Mouse (Mus musculus) small intestine, adult 2 months (tissue): Measurements from ENCODE around the gene Fbxo36. TPM values are rescaled to one million over a fixed set of nuclear protein-coding genes. Genes with fewer than 3 reads are reported as not detected.

Experiments used
- H3K27ac ChIP-seq: fragments of 200-500 bp; 2 replicates; pipeline ENCODE4 v1.5.1; 2012; ENCODE audit warnings: low read depth, low read length, control low read depth, inconsistent platforms; ENCODE audit not compliant: insufficient read depth
- H3K27me3 ChIP-seq: fragments of 200-500 bp; 2 replicates; pipeline ENCODE4 v1.6.1; 2012; ENCODE audit warnings: mild to moderate bottlenecking, moderate library complexity, low read length, inconsistent platforms; ENCODE audit not compliant: control insufficient read depth, insufficient read depth
- H3K36me3 ChIP-seq: fragments of 200-500 bp; 2 replicates; pipeline ENCODE4 v1.6.1; 2012; ENCODE audit warnings: mild to moderate bottlenecking, low read length, control low read depth, inconsistent platforms; ENCODE audit not compliant: control insufficient read depth, insufficient read depth
- H3K4me1 ChIP-seq: fragments of 200-500 bp; 2 replicates; pipeline ENCODE4 v1.6.1; 2012; ENCODE audit warnings: low read length, inconsistent platforms, mixed read lengths; ENCODE audit not compliant: control insufficient read depth, insufficient read depth, insufficient read length
- H3K4me3 ChIP-seq: fragments of 200-500 bp; 2 replicates; pipeline ENCODE4 v1.5.1; 2012; ENCODE audit warnings: low read depth, mild to moderate bottlenecking, control low read depth, inconsistent platforms, low read length, moderate library complexity
- CTCF ChIP-seq: fragments of 200-500 bp; IDR thresholded peaks from 2 replicates; pipeline ENCODE4 v1.5.1; 2012; ENCODE audit warnings: low read depth, mild to moderate bottlenecking, control low read depth, inconsistent platforms, low read length, moderate library complexity, mixed read lengths; ENCODE audit not compliant: insufficient replicate concordance, insufficient read length; ENCODE audit errors: extremely low read depth
- POLR2A ChIP-seq: fragments of 200-500 bp; IDR thresholded peaks from 2 replicates; pipeline ENCODE4 v1.6.1; 2012; ENCODE audit warnings: low read depth, mild to moderate bottlenecking, control low read depth, inconsistent platforms, low read length, moderate library complexity
- WGBS: fragments of 180-500 bp; shearing (Covaris S2); methylation state at CpG from one replicate; pipeline ENCODE4 v1.1.7; 2018; 5-methylcytosine and 5-hydroxymethylcytosine counted together
- polyA plus RNA-seq: library from polyadenylated mRNA; depleted of rRNA; stranded (reverse); fragments of >200 nt; gene quantifications from 2 replicates; pipeline ENCODE4 v1.2.3, GENCODE M21; 2012

Gene Fbxo36
- polyA plus RNA-seq, 1 experiment, result 3.1 TPM

DNA sequence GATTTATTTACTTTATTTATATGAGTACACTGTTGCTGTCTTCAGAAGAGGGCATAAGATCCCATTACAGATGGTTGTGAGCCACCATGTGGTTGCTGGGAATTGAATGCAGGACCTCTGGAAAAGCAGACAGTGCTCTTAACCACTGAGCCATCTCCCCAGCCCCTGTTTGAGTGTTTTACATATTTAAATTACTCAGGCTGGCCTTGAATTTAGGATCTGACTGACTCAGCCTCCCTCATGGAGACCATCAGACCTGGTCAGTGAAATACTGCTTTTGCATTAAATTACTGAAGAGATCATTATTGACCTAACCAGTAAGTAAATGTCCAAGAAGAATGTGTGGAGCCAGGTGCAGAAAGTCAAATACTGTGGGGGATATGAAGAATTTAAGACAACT lies 28.7 kb downstream of the Fbxo36 start:
- Histone ChIP-seq H3K4me1 (no peaks in the 10 kb centered on the region), H3K27ac (no peak overlapping the region), H3K27me3 (no peaks in the 10 kb centered on the region), H3K4me3 (no peak overlapping the region), H3K36me3 (no peaks in the 10 kb centered on the region)
- TF ChIP-seq CTCF, result no peak
- TF ChIP-seq POLR2A, result no peak

DNA sequence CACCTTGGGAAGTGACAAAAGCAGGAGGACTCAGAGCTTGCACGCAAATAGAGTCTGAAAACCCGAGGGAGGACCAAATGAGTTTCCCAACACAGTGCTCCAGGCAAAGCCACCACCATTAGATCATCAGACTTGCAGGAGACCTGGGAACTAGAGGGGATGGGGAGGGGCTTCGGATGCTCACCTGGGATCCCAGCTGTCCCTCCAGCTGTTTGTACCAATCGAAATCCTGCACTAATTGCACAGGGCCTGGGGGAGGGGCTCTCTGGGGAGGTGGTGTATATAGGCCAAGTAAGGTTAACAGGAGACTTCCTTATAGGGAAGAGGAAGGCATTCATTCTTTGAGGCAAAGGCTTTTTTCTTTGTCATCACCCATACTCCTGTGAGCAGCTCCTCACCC lies 29.2 kb downstream of the Fbxo36 start:
- Histone ChIP-seq H3K36me3 (no peaks in the 10 kb centered on the region), H3K4me3 (no peak overlapping the region)
- WGBS, result 67% methylated on average over 4 of the region's 4 CpGs

DNA sequence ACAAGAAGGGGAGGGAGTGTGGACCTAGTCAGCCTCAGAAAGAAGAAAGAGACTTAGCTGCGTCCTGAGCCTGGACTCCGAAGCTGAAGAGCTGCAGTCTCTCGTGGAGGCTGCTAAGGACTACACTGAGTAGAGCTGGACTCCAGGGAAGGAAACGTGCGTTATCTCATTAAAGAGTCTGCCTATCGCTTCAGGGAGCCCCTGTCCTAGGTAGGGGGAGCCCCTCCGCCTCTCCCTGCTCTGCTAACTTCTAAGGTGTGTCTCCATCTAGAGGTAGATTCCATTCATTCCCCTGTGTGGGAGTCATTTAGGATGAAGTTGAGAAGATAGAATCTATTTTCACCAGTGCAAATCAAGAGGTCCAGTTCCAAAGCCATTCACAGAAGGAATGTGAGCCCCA lies 29.9 kb downstream of the Fbxo36 start:
- TF ChIP-seq CTCF (no peak), POLR2A (no peak)
- H3K27ac ChIP-seq, result no peak overlapping the region
- 43% methylated on average over 7 of the region's 7 CpGs for WGBS

More for the DNA sequence above, 29.2 kb downstream of the Fbxo36 start:
- Histone ChIP-seq H3K4me1 (no peaks in the 10 kb centered on the region), H3K27ac (no peak overlapping the region), H3K27me3 (no peaks in the 10 kb centered on the region)
- TF ChIP-seq POLR2A, result no peak
- TF ChIP-seq CTCF, result no peak

DNA sequence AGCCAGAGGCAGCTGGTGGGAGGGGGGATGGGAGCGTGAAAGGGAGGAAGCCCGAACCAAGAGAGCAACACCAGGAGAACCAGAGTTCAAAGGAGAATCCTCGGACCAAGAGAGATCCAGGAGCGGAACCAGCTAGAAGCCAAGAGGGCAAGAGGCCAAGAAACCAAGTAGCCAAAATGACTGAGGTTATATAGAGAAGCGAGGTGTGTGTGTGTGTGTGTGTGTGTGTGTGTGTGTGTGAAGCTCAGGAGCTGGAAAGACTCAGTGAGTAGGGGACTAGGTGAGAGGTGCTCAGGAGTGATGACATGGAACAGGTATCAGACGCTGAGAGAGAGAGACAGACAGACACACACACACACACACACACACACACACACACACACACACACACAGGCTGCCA lies 31.5 kb downstream of the Fbxo36 start:
- H3K36me3 ChIP-seq, result no peaks in the 10 kb centered on the region
- WGBS, result 74% methylated on average over 6 of the region's 6 CpGs
- H3K27ac ChIP-seq, result no peak overlapping the region
- H3K4me1 ChIP-seq, result no peaks in the 10 kb centered on the region
- TF ChIP-seq POLR2A (no peak), CTCF (no peak)
- H3K4me3 ChIP-seq, result no peak overlapping the region
- no peaks in the 10 kb centered on the region for H3K27me3 ChIP-seq

More for the DNA sequence above, 29.9 kb downstream of the Fbxo36 start:
- Histone ChIP-seq H3K4me1 (no peaks in the 10 kb centered on the region), H3K27me3 (no peaks in the 10 kb centered on the region), H3K4me3 (no peak overlapping the region), H3K36me3 (no peaks in the 10 kb centered on the region)

DNA sequence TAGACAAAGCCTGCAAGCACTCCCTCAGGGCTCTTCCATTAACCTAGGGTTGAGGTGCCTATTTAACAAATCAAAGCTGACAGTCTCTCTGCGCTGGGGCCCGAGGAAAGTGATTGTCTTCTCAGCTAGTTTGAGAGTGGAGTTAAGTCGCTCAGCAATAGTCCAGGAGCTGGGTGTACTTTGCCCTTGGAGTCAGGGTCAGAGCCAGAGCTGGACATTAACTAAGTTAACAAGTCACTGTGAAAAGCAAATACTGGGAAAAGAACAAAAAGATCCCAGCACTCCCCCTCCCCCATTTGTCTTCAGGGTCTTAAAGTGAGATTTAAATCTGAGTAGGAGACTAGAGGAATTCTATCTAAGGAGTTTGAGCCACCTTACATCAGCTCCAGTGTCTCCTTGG lies 32.5 kb downstream of the Fbxo36 start:
- no peaks in the 10 kb centered on the region for H3K27me3 ChIP-seq
- no peaks in the 10 kb centered on the region for H3K36me3 ChIP-seq
- no peak for TF ChIP-seq POLR2A
- TF ChIP-seq CTCF, result no peak
- 51% methylated on average over 3 of the region's 3 CpGs for WGBS
- no peak overlapping the region for H3K27ac ChIP-seq
- no peaks in the 10 kb centered on the region for H3K4me1 ChIP-seq
- no peak overlapping the region for H3K4me3 ChIP-seq

DNA sequence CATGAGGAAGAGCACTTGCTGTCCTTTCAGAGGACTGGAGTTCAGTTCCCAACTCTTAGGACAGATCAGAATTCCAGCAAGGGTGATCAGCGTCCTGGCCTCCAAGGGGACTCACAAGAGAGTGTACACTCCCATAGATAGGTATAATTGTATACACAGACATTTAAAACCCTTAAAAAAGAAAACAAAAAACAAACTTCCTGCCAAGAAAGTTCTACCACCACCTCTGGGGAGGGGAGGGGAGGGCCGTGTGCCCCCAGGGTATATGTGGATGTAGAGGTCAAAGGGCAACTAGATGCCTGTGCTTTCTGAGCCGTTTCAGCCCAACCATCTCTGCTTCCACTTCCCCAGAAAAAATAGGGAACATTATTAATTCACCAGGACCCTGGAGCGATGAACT lies 33.3 kb downstream of the Fbxo36 start:
- WGBS, result 67% methylated on average over 4 of the region's 4 CpGs

DNA sequence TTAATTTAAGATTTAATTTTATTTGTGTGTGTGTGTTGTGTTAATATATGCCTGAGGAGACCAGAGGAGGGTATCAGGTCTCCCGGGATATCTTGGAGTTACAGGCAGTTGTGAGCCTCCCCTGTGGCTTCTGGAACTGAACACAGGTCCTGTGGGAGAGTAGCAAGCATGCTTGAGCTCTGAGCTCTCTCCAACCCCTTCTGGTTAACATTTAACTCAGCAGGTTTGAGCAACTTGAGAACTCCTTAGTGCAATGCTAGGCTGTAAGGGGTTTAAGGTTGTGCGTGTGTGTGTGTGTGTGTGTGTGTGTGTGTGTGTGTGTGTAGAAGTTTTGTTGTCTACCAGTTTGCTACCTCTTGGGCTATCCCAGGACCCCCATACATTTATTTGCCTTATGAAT lies 37.9 kb downstream of the Fbxo36 start:
- Histone ChIP-seq H3K36me3 (no peaks in the 10 kb centered on the region), H3K4me1 (no peaks in the 10 kb centered on the region), H3K4me3 (no peak overlapping the region), H3K27me3 (no peaks in the 10 kb centered on the region), H3K27ac (no peak overlapping the region)
- WGBS, result 49% methylated on average over 2 of the region's 2 CpGs
- TF ChIP-seq CTCF (no peak), POLR2A (no peak)

More for the DNA sequence above, 33.3 kb downstream of the Fbxo36 start:
- no peaks in the 10 kb centered on the region for H3K27me3 ChIP-seq
- TF ChIP-seq CTCF (no peak), POLR2A (no peak)
- H3K4me3 ChIP-seq, result no peak overlapping the region
- no peak overlapping the region for H3K27ac ChIP-seq
- H3K4me1 ChIP-seq, result no peaks in the 10 kb centered on the region
- H3K36me3 ChIP-seq, result no peaks in the 10 kb centered on the region

DNA sequence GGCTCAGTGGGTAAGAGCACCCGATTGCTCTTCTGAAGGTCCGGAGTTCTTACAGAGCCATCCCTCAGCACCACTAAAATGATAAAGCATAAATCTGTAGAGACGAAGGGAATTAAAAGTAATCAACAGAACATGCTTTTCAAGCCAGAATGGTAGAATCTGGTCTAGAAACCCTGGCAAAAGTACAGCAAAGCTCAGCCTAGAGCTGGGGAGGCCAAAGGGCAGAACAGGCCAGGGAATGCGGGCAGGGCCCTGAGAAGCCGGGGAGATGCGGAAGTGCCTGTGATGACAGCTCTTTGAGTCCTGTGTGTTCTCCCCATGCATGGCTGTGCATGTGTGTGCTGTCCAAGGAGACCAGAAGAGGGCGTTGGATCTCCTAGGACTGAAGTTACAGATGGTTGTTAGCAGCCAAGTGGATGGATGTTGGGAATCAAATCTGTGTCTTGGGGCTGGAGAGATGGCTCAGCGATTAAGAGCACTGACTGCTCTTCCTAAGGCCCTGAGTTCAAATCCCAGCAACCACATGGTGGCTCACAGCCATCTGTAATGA lies 40.0 kb downstream of the Fbxo36 start:
- 83% methylated on average over 8 of the region's 8 CpGs for WGBS
- Histone ChIP-seq H3K36me3 (no peaks in the 10 kb centered on the region), H3K4me1 (no peaks in the 10 kb centered on the region), H3K27me3 (no peaks in the 10 kb centered on the region), H3K4me3 (no peak overlapping the region), H3K27ac (no peak overlapping the region)
- TF ChIP-seq POLR2A (no peak), CTCF (no peak)
